Mouse (Mus musculus) hindbrain, embryonic 12.5 days (tissue): ENCODE measurements at regions not wholly inside any gene's neighbourhood (a gene's known extent, or its start where the extent isn't known, plus 50 kb on each side); places are given as distances from the start of the nearest gene placed in this dataset.
A peak's percentile ranks its signal among the peaks of the same experiment; 100 is the strongest.

Experiments
- ATAC-seq: fragments of 200-750 bp; cut with Nextera tagmentation; 2 replicates; pipeline ENCODE4 v1.8.0; 2017; ENCODE audit warnings: moderate TSS enrichment; ENCODE audit not compliant: low FRiP score
- H3K27ac ChIP-seq: fragments of 300-500 bp; sonication (generic); 2 replicates; pipeline ENCODE4 v1.5.1; 2016; ENCODE audit warnings: mild to moderate bottlenecking
- H3K27me3 ChIP-seq: fragments of 300-500 bp; sonication (generic); 2 replicates; pipeline ENCODE4 v1.6.1; 2016; ENCODE audit warnings: mild to moderate bottlenecking
- H3K36me3 ChIP-seq: fragments of 300-500 bp; sonication (generic); 2 replicates; pipeline ENCODE4 v1.6.1; 2016; ENCODE audit warnings: mild to moderate bottlenecking
- H3K4me1 ChIP-seq: fragments of 300-500 bp; sonication (generic); 2 replicates; pipeline ENCODE4 v1.6.1; 2016
- H3K4me2 ChIP-seq: fragments of 300-500 bp; sonication (generic); replicated peaks from 2 replicates; pipeline ENCODE4 v1.6.1; 2016; ENCODE audit warnings: mild to moderate bottlenecking
- H3K4me3 ChIP-seq: fragments of 300-500 bp; sonication (generic); 2 replicates; pipeline ENCODE4 v1.5.1; 2016; ENCODE audit warnings: mild to moderate bottlenecking
- H3K9ac ChIP-seq: fragments of 300-500 bp; sonication (generic); 2 replicates; pipeline ENCODE4 v1.6.1; 2016; ENCODE audit warnings: mild to moderate bottlenecking, moderate library complexity
- H3K9me3 ChIP-seq: fragments of 300-500 bp; sonication (generic); replicated peaks from 2 replicates; pipeline ENCODE4 v1.6.1; 2016; ENCODE audit warnings: mild to moderate bottlenecking
- WGBS: fragments of 180-500 bp; shearing (Covaris S2); methylation state at CpG from one replicate; pipeline ENCODE4 v1.1.7; 2016; 5-methylcytosine and 5-hydroxymethylcytosine counted together

DNA sequence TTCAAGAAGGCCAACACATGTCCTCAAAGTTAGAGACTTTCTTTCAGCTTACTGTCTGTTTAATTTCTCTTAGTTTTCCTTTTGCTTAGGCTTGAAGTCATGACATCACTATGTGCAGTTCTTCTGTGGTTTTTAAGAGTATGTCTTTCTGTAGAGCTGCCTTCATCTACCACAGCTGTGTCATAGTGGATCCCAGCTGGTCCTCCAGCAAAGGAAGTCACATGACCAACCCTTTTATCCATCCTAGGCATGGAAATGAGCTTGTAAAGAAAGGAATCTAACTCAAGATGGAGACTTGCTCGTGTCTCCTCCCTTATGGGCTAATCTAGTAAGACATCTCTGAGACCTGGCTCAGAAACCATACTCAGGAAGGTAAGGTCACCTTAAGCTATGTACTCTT lies 886.7 kb upstream of the Tenm2 start:
- no peak overlapping the region for H3K9ac ChIP-seq
- H3K4me3 ChIP-seq, result no peak overlapping the region
- H3K36me3 ChIP-seq, result no peaks in the 10 kb centered on the region
- no peaks in the 10 kb centered on the region for H3K9me3 ChIP-seq
- no peak for ATAC-seq
- no peaks in the 10 kb centered on the region for H3K27me3 ChIP-seq
- no peak overlapping the region for H3K27ac ChIP-seq
- no peak overlapping the region for H3K4me2 ChIP-seq
- no peaks in the 10 kb centered on the region; the same call in 1 of the 2 replicates for H3K4me1 ChIP-seq
- 58% methylated on average over 1 of the region's 1 CpGs for WGBS

DNA sequence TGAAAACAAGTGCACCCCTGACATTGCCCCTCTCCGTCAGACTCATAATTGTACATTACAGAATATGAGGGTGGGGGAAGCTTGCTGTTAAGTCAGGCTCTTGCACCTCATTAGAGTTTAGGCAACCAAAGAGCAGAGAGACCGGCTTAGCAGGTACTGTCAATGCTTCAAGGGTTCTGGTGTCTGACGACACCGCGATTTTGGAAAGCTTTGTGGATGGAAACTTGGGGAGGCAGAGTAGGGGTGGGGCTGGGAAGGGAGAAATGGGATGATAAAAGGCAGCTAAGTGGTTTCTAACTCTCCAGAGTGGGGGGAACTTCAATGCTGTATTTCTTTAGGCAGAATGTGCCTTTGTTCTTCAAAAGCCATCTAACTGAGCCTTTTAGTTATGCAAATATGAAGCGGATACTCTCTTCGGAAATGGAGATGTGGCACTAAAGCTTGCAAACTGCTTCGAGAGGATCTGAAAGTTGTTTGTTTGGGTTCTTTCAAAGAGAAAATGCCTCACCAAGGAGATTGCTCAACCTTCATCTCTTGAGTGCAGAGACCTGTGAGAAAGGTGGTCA lies 885.4 kb upstream of the Tenm2 start:
- H3K9me3 ChIP-seq, result no peaks in the 10 kb centered on the region
- H3K27ac ChIP-seq, result no peak overlapping the region
- no peaks in the 10 kb centered on the region for H3K4me1 ChIP-seq
- H3K9ac ChIP-seq, result no peak overlapping the region
- no peak overlapping the region for H3K4me3 ChIP-seq
- no peaks in the 10 kb centered on the region for H3K27me3 ChIP-seq
- ATAC-seq, result no peak
- no peaks in the 10 kb centered on the region for H3K36me3 ChIP-seq
- 18% methylated on average over 8 of the region's 8 CpGs for WGBS
- H3K4me2 ChIP-seq, result no peak overlapping the region

DNA sequence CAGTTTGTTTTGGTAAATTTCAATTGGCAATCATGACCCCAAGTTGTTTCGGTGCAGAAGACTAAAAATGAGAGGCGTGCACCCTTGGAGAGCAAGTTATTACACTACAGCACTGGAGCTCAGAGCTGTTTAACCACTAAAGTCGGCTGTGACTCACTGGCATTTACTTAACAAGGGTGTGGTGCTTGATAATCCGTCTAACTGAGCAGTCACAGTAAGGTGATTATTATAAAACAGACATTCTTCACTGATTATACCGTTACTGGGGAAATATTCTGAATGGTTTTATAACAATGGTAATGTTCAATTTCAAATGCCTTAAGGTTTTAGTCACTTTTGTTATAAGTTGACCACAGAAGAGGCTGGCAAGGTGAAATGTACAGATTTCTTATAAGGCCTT lies 882.0 kb upstream of the Tenm2 start:
- H3K9me3 ChIP-seq, result no peaks in the 10 kb centered on the region
- no peak overlapping the region for H3K9ac ChIP-seq
- no peak overlapping the region for H3K27ac ChIP-seq
- no peak overlapping the region for H3K4me2 ChIP-seq
- H3K4me1 ChIP-seq, result no peaks in the 10 kb centered on the region
- H3K27me3 ChIP-seq, result no peaks in the 10 kb centered on the region
- whole genome bisulfite sequencing, result 76% methylated on average over 5 of the region's 5 CpGs
- H3K4me3 ChIP-seq, result no peak overlapping the region
- no peak for ATAC-seq
- no peaks in the 10 kb centered on the region for H3K36me3 ChIP-seq

DNA sequence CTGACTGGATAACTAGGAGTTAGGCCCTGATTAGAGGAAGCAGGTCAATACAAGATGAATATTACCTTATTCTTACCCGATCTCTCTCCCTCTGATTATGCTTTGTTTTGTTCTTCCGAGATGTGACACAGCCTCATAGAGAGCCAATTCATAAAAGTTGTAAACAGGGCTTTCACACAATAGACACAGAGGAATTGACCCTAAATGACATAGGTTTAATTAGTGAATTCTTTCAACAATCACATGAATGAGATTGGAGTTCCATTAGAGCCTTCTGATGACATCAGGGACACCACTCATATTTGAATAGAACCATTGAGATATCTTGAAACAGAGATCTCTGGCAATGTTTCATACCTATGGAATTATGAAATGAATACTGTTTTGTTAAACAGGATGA lies 856.4 kb upstream of the Tenm2 start:
- Histone ChIP-seq H3K4me3 (no peak overlapping the region), H3K36me3 (no peaks in the 10 kb centered on the region), H3K27me3 (no peaks in the 10 kb centered on the region), H3K27ac (no peak overlapping the region), H3K4me2 (no peak overlapping the region), H3K9ac (no peak overlapping the region), H3K4me1 (no peaks in the 10 kb centered on the region), H3K9me3 (no peaks in the 10 kb centered on the region)
- no peak for ATAC-seq
- WGBS, result 76% methylated on average over 2 of the region's 2 CpGs

DNA sequence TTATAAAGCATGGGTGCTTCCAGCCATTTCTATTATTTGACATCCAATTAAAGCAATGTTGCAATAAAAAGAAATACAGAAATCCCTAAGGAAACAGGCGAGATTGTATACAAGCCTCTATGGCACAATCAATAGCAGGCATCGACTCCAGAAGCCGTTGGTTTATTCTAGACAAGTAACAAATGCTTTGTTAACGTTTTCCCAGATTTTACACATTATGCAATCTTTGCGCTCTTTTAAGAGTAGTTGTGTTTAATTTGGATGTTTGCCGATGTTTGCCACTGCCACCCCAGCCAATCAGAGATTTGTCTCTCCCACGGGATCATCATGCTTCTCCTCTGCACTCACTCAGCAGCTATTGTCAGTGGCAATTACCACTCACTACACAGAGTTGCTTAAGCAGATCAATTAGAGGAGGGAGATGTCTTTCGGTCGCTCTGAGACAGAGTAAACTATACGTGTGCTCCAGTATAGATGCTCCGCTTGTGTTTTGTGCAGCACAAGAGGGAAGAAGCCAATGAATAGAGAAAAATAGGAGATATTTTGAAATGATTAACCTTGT lies 839.5 kb upstream of the Tenm2 start:
- H3K9me3 ChIP-seq, result no peaks in the 10 kb centered on the region
- no peaks in the 10 kb centered on the region for H3K4me1 ChIP-seq
- 75% methylated on average over 11 of the region's 11 CpGs for WGBS
- H3K36me3 ChIP-seq, result no peaks in the 10 kb centered on the region
- H3K4me3 ChIP-seq, result no peak overlapping the region
- no peak overlapping the region for H3K9ac ChIP-seq
- no peak for ATAC-seq
- H3K4me2 ChIP-seq, result no peak overlapping the region
- no peaks in the 10 kb centered on the region for H3K27me3 ChIP-seq
- H3K27ac ChIP-seq, result no peak overlapping the region

DNA sequence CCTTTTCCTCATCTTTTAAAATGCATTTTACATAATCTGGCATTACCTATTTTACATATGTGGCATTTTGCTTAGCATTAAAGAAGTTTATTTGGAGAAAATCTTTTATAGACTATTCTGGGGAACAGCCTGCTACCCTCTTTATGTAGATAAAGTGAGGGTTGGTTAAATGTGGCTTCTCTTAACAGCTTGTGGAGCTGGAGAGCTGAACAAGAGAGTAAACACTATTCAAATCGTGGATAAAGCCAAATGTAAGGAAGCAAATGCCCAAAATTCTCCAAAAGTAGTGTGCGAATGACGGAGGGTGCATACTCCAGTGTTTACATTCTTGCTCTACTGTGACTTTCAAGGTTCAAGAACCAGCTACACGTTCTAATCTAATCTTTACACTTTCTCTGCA lies 833.9 kb upstream of the Tenm2 start:
- no peak for ATAC-seq
- 73% methylated on average over 4 of the region's 4 CpGs for WGBS

DNA sequence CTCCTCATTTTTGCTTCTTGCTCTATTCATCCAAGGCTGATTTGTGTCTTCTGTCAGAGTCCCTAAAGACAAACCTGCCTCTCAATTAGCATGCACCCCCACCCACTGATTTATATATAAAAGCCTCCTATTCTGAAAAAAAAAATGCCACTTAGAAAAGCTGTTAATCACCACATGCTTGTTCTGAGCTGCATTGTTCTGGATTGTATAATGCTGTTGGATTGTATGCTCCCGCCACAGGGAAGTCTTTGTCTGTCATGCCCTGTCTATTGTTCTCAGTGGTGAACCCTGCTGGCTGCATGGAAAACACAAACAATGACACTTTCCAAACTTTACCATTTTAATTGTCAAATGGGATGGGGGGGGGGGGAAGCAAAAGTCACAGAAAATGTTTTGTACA lies 831.9 kb upstream of the Tenm2 start:
- H3K27me3 ChIP-seq, result peaks cover 5% of the 10 kb centered on the region; the same call in 1 of the 2 replicates
- H3K4me3 ChIP-seq, result no peak overlapping the region
- no peak overlapping the region for H3K9ac ChIP-seq
- no peaks in the 10 kb centered on the region for H3K9me3 ChIP-seq
- H3K36me3 ChIP-seq, result no peaks in the 10 kb centered on the region
- no peak overlapping the region for H3K27ac ChIP-seq
- 31% methylated on average over 1 of the region's 1 CpGs for WGBS
- peak; percentile 82 for ATAC-seq
- H3K4me2 ChIP-seq, result no peak overlapping the region
- H3K4me1 ChIP-seq, result no peaks in the 10 kb centered on the region

More for the DNA sequence above, 833.9 kb upstream of the Tenm2 start:
- H3K4me3 ChIP-seq, result no peak overlapping the region
- H3K4me1 ChIP-seq, result no peaks in the 10 kb centered on the region
- H3K9ac ChIP-seq, result no peak overlapping the region
- H3K27ac ChIP-seq, result no peak overlapping the region
- no peaks in the 10 kb centered on the region for H3K36me3 ChIP-seq
- H3K9me3 ChIP-seq, result no peaks in the 10 kb centered on the region
- no peak overlapping the region for H3K4me2 ChIP-seq
- H3K27me3 ChIP-seq, result peaks cover 5% of the 10 kb centered on the region; the same call in 1 of the 2 replicates

DNA sequence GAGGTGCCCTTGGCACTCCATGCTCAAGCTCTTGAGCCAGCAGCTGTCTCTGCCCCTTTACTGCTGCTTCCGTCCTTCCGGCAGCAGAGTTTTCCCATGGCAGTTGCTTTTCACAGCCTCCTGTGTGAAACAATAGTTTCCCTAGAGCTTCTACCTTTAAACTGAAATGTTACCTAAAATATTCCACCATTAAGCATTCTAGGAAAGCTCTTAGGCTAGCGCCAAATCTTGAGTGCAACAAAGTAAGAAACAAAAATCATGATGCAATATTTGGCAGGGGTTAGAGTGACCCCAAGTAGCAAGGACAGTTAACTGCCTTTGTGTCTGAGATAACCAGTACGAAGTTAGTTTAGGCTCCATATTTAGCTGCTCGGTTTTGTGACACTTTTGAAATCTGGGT lies 830.3 kb upstream of the Tenm2 start:
- Histone ChIP-seq H3K4me3 (no peak overlapping the region), H3K27me3 (peaks cover 5% of the 10 kb centered on the region; the same call in 1 of the 2 replicates), H3K36me3 (no peaks in the 10 kb centered on the region), H3K4me2 (no peak overlapping the region), H3K4me1 (no peaks in the 10 kb centered on the region), H3K9ac (no peak overlapping the region), H3K27ac (no peak overlapping the region), H3K9me3 (no peaks in the 10 kb centered on the region)
- ATAC-seq, result no peak
- 77% methylated on average over 5 of the region's 5 CpGs for whole genome bisulfite sequencing

DNA sequence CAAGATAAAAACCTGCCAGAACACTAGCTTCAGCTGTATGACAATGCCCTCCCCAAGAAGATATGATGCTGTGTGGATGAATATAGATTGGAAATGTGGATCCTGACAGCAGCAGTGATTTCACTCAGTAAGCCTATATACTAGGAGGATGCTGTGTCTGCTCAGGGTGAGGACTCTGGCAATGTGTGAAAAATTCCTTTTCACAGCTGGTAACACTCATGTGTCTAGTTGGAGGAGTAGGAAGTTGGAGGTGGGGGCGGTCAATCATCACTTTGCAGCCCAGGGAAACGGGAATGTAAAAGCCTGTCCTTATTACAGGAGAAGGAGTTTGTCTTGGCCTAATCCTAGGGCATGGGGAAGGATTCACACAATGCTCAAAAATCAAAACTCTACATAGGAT lies 824.3 kb upstream of the Tenm2 start:
- Histone ChIP-seq H3K4me1 (no peaks in the 10 kb centered on the region), H3K9ac (no peak overlapping the region), H3K27me3 (no peaks in the 10 kb centered on the region), H3K4me2 (no peak overlapping the region), H3K9me3 (no peaks in the 10 kb centered on the region), H3K36me3 (no peaks in the 10 kb centered on the region), H3K27ac (no peak overlapping the region), H3K4me3 (no peak overlapping the region)
- ATAC-seq, result no peak
- 82% methylated on average over 2 of the region's 2 CpGs for WGBS

DNA sequence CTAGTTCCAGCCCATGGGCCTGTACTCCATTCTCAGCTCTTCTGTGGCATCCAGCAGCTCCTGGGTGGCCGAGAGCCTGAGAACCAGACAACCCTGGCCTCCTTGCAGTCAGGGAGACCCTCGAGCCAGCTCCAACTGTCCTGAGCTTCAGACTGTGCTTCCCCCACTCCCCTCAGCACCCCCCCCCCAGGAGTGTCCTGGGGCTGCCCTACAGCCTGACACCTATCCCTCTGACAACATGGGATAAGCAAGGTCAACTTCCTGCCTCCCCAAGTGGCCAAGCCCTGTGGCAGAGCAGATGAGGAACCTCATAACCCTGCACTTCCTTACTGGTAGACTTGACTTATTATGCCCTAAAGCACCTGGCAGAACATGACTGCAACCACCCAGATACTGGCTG lies 823.1 kb upstream of the Tenm2 start:
- Histone ChIP-seq H3K9me3 (no peaks in the 10 kb centered on the region), H3K27me3 (no peaks in the 10 kb centered on the region), H3K27ac (no peak overlapping the region), H3K36me3 (no peaks in the 10 kb centered on the region), H3K9ac (no peak overlapping the region), H3K4me2 (no peak overlapping the region), H3K4me3 (no peak overlapping the region), H3K4me1 (no peaks in the 10 kb centered on the region)
- no peak for ATAC-seq
- 76% methylated on average over 2 of the region's 2 CpGs for WGBS

DNA sequence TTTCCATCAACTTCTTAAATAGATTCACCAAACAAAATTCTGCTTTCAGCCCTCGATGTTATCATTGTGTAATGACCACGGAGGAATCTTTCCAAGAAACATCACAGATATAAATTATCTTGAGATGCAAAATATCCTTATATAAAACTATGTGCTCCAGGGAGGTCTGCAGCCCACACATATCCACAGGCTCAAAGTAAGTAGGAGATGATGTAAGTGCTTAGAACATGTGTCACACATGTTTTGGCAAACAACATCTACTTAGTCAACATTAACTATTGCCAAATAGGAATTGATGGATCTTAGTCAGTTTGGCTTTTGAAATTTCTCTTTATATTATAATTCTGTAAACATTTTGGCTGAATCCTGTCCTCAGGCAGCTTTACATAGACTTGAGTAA lies 800.8 kb upstream of the Tenm2 start:
- H3K27ac ChIP-seq, result no peak overlapping the region
- no peak overlapping the region for H3K9ac ChIP-seq
- ATAC-seq, result no peak
- H3K4me1 ChIP-seq, result no peaks in the 10 kb centered on the region
- H3K4me3 ChIP-seq, result no peak overlapping the region
- H3K27me3 ChIP-seq, result no peaks in the 10 kb centered on the region
- WGBS, result 91% methylated on average over 2 of the region's 2 CpGs
- H3K36me3 ChIP-seq, result no peaks in the 10 kb centered on the region
- no peaks in the 10 kb centered on the region for H3K9me3 ChIP-seq
- H3K4me2 ChIP-seq, result no peak overlapping the region

DNA sequence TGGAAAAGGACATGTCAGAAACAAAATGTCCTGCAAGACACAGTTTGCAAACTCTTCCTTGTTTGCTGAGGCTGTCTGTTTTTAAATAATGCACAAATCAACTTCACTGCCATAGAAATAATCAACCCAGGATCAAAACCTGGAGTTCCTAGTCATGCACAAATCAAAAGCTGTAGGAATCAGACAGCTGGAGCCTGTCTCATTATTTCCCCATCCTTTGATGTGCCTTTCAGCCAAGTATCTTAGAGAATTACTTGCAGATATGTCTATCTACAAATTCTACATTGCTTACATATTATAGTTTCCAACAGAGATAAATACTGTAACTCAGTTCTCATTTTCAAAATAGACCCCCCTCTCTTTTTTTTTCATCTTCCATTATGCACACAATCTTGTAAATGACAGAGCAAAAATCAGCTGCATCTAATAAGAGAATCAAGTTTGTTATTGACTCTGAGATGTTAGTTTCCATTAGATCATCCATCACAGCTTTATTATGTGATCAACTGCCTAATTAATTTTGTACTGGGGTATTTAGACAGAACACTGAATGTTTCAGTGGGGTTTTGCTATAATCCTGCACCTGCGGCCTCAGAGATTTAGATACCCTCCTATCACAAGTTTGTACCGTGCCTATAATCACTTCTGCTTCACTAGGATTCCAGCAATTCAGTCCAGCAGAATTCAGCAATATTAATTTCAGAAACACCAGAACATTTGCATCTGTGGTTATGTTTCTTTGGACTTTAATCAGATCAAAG lies 798.9 kb upstream of the Tenm2 start:
- no peak for ATAC-seq
- no peak overlapping the region for H3K4me2 ChIP-seq
- no peak overlapping the region for H3K4me3 ChIP-seq
- no peaks in the 10 kb centered on the region for H3K36me3 ChIP-seq
- no peak overlapping the region for H3K9ac ChIP-seq
- H3K27ac ChIP-seq, result no peak overlapping the region
- H3K4me1 ChIP-seq, result no peaks in the 10 kb centered on the region
- WGBS, result 71% methylated on average over 2 of the region's 2 CpGs
- no peaks in the 10 kb centered on the region for H3K27me3 ChIP-seq
- H3K9me3 ChIP-seq, result no peaks in the 10 kb centered on the region

DNA sequence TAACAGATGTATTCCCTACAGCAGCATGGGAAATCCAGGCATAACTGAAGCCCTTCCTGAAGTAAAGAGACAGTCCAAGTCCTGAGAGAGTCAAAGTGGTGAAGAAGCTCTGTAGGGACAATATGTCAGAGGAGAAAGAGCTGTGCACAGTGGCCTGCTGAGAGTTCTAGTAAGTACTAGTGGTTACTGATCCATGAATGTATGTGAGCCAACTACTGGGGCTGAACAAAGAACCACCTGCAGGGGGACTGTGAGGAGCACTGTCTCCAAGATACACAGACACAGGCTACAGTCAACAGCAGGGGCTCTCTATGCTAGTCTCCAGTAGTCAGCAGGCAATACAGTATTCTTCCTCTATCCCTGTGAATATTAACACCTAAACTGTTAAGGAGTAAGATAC lies 785.9 kb upstream of the Tenm2 start:
- Histone ChIP-seq H3K36me3 (no peaks in the 10 kb centered on the region), H3K4me3 (no peak overlapping the region), H3K4me1 (no peaks in the 10 kb centered on the region), H3K9me3 (no peaks in the 10 kb centered on the region), H3K9ac (no peak overlapping the region), H3K4me2 (no peak overlapping the region), H3K27me3 (no peaks in the 10 kb centered on the region), H3K27ac (no peak overlapping the region)
- no peak for ATAC-seq
